15 mouse cellular contexts compared by ENCODE assay signal in genomic region chr5:43300979-43301378, GRCm38 (mm10).
"Had no signal": no experiment of that assay in that cellular context is flagged by ENCODE, and none has a peak within 500 bp of the region (broad histone marks: within the 10 kb centered on the region; RNA-seq: fewer than 3 reads in every experiment).

No protein-coding gene starts in this region.

- H3K27me3 ChIP-seq: neural tube, embryonic 13.5 days; neural tube, embryonic 15.5 days; stomach, embryonic 15.5 days had no signal

- H3K4me1 ChIP-seq: neural tube, embryonic 13.5 days; neural tube, embryonic 15.5 days; stomach, embryonic 15.5 days had no signal

- DNase-seq: retina, postnatal 1 day; right cerebral cortex, adult 18-20 months; right cerebral cortex, postnatal 14 days; right cerebral cortex, postnatal 25 days; right cerebral cortex, postnatal 4 days; spleen, adult 18-20 months; thymus, adult 18-20 months; thymus, adult 2 months; thymus, postnatal 14 days; thymus, postnatal 25 days; thymus, postnatal 36 days; thymus, postnatal 4 days had no signal

- H3K36me3 ChIP-seq: neural tube, embryonic 13.5 days; neural tube, embryonic 15.5 days; stomach, embryonic 15.5 days had no signal

- H3K9me3 ChIP-seq: neural tube, embryonic 13.5 days; neural tube, embryonic 15.5 days; stomach, embryonic 15.5 days had no signal

- H3K4me3 ChIP-seq: neural tube, embryonic 13.5 days; neural tube, embryonic 15.5 days; stomach, embryonic 15.5 days had no signal
